Mouse (Mus musculus) lung, postnatal 0 days (tissue): Measurements from ENCODE around the gene Chchd6. TPM values are rescaled to one million over a fixed set of nuclear protein-coding genes. Genes with fewer than 3 reads are reported as not detected.
A peak's percentile ranks its signal among the peaks of the same experiment; 100 is the strongest.

ENCODE experiments used
- ATAC-seq: fragments of 200-750 bp; cut with Nextera tagmentation; 2 replicates; pipeline ENCODE4 v1.8.0; 2017; ENCODE audit warnings: moderate library complexity
- DNase-seq: peaks from one replicate; pipeline ENCODE4 v3.0.0-alpha.2; 2016; ENCODE audit warnings: low spot score
- H3K27ac ChIP-seq: fragments of 300-500 bp; sonication (generic); 2 replicates; pipeline ENCODE4 v1.5.1; 2014; ENCODE audit warnings: antibody characterized with exemption, mild to moderate bottlenecking, low read length, mixed read lengths
- H3K27me3 ChIP-seq: fragments of 300-500 bp; sonication (generic); replicated peaks from 2 replicates; pipeline ENCODE4 v1.6.1; 2014; ENCODE audit warnings: low read length, mixed read lengths; ENCODE audit not compliant: insufficient read depth
- H3K36me3 ChIP-seq: fragments of 300-500 bp; sonication (generic); 2 replicates; pipeline ENCODE4 v1.6.1; 2014; ENCODE audit warnings: low read length, mixed read lengths; ENCODE audit not compliant: insufficient read depth
- H3K4me1 ChIP-seq: fragments of 300-500 bp; sonication (generic); 2 replicates; pipeline ENCODE4 v1.6.1; 2014; ENCODE audit warnings: antibody characterized with exemption, low read depth, low read length, mixed read lengths; ENCODE audit not compliant: insufficient read depth
- H3K4me2 ChIP-seq: fragments of 300-500 bp; sonication (generic); replicated peaks from 2 replicates; pipeline ENCODE4 v1.6.1; 2014; ENCODE audit warnings: low read depth, mild to moderate bottlenecking, low read length, moderate library complexity, mixed read lengths
- H3K4me3 ChIP-seq: fragments of 300-500 bp; sonication (generic); 2 replicates; pipeline ENCODE4 v1.5.1; 2014; ENCODE audit warnings: low read depth, low read length
- H3K9ac ChIP-seq: fragments of 300-500 bp; sonication (generic); replicated peaks from 2 replicates; pipeline ENCODE4 v1.6.1; 2014; ENCODE audit warnings: low read depth, mild to moderate bottlenecking
- H3K9me3 ChIP-seq: fragments of 300-500 bp; sonication (generic); 2 replicates; pipeline ENCODE4 v1.6.1; 2016; ENCODE audit warnings: low read length, mixed read lengths
- CTCF ChIP-seq: IDR thresholded peaks from 2 replicates; pipeline ENCODE4 v1.5.1; 2016; ENCODE audit warnings: antibody characterized with exemption, mild to moderate bottlenecking
- EP300 ChIP-seq: IDR thresholded peaks from 2 replicates; pipeline ENCODE4 v1.6.1; 2016; ENCODE audit warnings: antibody characterized with exemption, mild to moderate bottlenecking, control low read depth
- WGBS: fragments of 180-500 bp; shearing (Covaris S2); extraction: QIAGEN DNeasy Blood & Tissue Kit; methylation state at CpG from one replicate; pipeline ENCODE4 v1.1.7; 2014; 5-methylcytosine and 5-hydroxymethylcytosine counted together
- polyA plus RNA-seq: library from polyadenylated mRNA; unstranded; fragments of >200 nt; fragmentation: Nextera tagmentation; extraction: Ambion mirVana; gene quantifications from 2 replicates; pipeline ENCODE4 v1.2.1, GENCODE M21; 2015

Chchd6 gene
- polyA plus RNA-seq, 1 experiment from 2014 or later, result 25.0 TPM

DNA sequence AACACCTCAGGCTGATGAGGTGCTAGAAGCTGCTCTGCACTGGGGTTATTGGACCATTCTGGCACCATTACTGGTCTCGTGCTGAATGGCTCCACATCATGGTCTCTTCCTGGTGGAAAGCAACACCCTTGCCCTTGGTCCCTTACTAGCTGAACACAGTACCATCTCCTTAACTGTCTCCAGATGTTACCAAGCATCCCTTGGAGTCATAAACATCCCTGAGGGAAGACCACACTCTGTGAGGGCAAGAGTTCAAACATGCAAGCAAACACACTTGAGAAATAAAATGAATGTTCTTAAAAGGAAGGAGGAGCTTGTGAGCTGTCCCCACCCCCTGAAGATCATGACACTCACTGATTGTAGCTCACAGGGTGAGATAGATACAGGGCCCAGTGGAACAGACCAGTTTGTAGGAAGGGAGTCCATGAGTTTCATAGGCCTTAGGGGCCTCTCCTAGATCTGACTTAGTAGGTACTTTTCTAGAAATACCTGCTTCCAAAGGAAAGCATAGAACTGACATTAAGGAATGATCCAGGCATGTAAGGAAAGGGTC lies 139.0 kb downstream of the Chchd6 start:
- H3K9ac ChIP-seq, result no peak overlapping the region
- no peak overlapping the region for H3K27ac ChIP-seq
- peaks cover 15% of the 10 kb centered on the region; the same call in 1 of the 2 replicates for H3K4me1 ChIP-seq
- H3K9me3 ChIP-seq, result no peaks in the 10 kb centered on the region
- DNase-seq (no peak), ATAC-seq (no peak)
- H3K36me3 ChIP-seq, result no peaks in the 10 kb centered on the region
- no peak overlapping the region for H3K4me3 ChIP-seq
- TF ChIP-seq CTCF (no peak), EP300 (no peak)
- H3K4me2 ChIP-seq, result no peak overlapping the region
- no peaks in the 10 kb centered on the region for H3K27me3 ChIP-seq
- 68% methylated on average over 1 of the region's 1 CpGs for WGBS

DNA sequence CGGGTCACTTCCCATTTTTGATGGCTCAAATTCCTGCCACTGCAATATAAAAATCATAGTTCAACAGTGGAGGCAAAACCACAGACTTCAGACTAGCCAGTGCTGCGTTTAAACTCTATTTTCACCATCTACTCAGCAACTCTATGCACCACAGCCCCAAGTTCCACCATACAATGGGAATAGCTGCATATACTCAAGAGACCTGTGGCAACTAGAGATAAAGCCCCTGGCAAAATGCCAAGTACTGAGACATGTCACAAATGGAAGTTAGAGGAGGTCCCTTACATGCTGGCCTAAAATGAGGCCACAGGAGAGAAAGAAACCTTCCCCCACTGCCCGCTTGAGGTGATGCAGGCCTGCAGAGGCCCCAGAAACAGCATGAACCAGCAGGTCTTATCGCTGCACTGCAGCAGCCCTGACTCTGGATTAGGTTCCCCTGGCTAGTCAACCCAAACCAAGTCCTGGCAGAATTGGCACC lies 139.9 kb downstream of the Chchd6 start:
- 64% methylated on average over 4 of the region's 4 CpGs for WGBS
- peaks cover 10% of the 10 kb centered on the region; the same call in 1 of the 2 replicates for H3K4me1 ChIP-seq
- peak; percentile 4; the same call in 1 of the 2 replicates for ATAC-seq
- no peak for DNase-seq
- H3K9me3 ChIP-seq, result no peaks in the 10 kb centered on the region
- no peak overlapping the region for H3K4me2 ChIP-seq
- H3K27ac ChIP-seq, result no peak overlapping the region
- TF ChIP-seq EP300 (no peak), CTCF (no peak)
- no peaks in the 10 kb centered on the region for H3K27me3 ChIP-seq
- no peaks in the 10 kb centered on the region for H3K36me3 ChIP-seq
- no peak overlapping the region for H3K4me3 ChIP-seq
- H3K9ac ChIP-seq, result no peak overlapping the region

DNA sequence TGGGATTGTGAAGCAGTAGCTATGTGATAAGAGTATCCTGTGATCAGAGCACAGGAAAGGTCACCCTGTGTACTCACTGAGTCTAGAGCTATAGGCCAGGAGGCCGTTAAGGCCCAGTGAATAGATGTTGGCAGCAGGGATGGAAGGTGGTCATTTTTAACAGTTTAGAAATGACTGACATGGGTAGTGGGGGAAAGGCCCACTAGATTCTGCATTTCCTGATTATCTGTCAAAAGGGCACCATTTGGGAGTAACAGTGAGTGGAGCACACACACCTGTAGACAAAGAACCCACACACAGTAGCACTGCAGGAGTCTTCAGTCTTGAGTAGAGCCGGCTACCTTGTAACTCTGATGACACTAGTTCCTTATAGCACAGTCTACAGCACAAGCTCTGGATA lies 141.0 kb downstream of the Chchd6 start:
- no peak for ATAC-seq
- H3K27ac ChIP-seq, result 0 out of 2 replicates have a peak overlapping the region, but pooled peaks have one; percentile 72
- WGBS, result 86% methylated on average over 2 of the region's 2 CpGs

DNA sequence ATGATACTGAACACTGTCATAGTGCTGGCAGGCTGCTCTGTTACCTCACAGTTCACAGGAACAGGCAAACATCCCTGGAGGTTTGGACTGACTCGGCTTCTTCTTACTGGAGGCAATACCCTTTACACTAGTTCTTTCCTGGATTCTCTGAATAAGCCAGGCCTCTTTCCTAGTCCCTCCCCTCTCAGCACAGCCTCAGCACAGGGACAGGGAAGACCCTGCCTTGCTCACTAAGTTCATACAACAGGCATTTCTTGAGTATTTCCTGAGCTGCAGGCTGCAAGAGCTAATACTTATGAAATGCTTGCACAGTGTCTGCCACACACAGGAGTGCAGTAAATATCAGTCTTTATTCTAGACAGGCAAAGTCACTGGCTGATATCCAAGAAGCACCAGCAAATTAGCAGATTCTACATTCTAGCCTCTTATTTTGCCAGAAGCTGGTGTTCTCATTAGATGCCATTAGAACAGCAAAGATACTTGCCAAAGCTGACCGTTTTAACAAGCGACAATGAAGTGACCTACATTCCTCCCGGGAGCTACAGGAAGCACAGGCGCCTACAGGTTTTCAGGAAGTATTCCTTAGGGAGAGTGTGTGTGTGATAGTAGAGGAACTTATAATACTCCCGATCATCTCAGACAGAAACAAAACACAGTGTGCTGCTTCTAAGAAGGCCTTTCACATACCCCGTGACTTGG lies 142.3 kb downstream of the Chchd6 start:
- ATAC-seq, result peak; percentile 49
- WGBS, result 14% methylated on average over 7 of the region's 7 CpGs
- no peak for TF ChIP-seq CTCF
- no peak for TF ChIP-seq EP300
- no peaks in the 10 kb centered on the region for H3K27me3 ChIP-seq
- H3K9me3 ChIP-seq, result no peaks in the 10 kb centered on the region
- peak overlapping the region; percentile 72 for H3K27ac ChIP-seq
- H3K4me1 ChIP-seq, result peaks cover 10% of the 10 kb centered on the region; the same call in 1 of the 2 replicates
- no peak overlapping the region for H3K4me3 ChIP-seq
- peak; percentile 23 for DNase-seq
- H3K9ac ChIP-seq, result no peak overlapping the region
- H3K4me2 ChIP-seq, result no peak overlapping the region
- no peaks in the 10 kb centered on the region for H3K36me3 ChIP-seq

More for the DNA sequence above, 141.0 kb downstream of the Chchd6 start:
- Histone ChIP-seq H3K4me1 (peaks cover 10% of the 10 kb centered on the region; the same call in 1 of the 2 replicates), H3K9me3 (no peaks in the 10 kb centered on the region), H3K4me3 (no peak overlapping the region), H3K36me3 (no peaks in the 10 kb centered on the region), H3K27me3 (no peaks in the 10 kb centered on the region), H3K4me2 (no peak overlapping the region), H3K9ac (no peak overlapping the region)
- no peak for DNase-seq
- TF ChIP-seq CTCF (no peak), EP300 (no peak)

DNA sequence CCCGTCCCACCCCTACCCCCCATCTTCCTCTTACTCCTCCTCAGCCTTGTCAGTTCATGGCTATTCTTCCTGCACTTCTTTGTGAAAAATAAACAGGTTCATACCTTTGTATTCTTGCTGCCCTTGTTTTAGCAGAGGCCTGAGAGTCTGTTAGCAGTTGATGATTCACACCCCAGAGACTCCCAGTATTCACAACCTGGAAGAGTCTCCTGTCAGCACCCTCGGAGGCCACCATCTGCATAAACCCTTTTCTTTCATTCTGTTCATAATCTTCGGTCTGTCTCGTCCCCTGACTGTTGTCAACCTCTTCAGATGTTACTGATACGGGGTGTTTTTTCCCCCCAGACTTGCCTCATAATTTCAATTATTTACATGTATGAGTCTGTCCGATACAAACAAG lies 143.1 kb downstream of the Chchd6 start:
- Histone ChIP-seq H3K27me3 (no peaks in the 10 kb centered on the region), H3K36me3 (no peaks in the 10 kb centered on the region), H3K9me3 (no peaks in the 10 kb centered on the region), H3K4me1 (peaks cover 10% of the 10 kb centered on the region; the same call in 1 of the 2 replicates), H3K27ac (no peak overlapping the region), H3K9ac (no peak overlapping the region), H3K4me3 (no peak overlapping the region), H3K4me2 (no peak overlapping the region)
- 76% methylated on average over 6 of the region's 6 CpGs for WGBS
- no peak for DNase-seq
- TF ChIP-seq CTCF, result no peak
- no peak for ATAC-seq

DNA sequence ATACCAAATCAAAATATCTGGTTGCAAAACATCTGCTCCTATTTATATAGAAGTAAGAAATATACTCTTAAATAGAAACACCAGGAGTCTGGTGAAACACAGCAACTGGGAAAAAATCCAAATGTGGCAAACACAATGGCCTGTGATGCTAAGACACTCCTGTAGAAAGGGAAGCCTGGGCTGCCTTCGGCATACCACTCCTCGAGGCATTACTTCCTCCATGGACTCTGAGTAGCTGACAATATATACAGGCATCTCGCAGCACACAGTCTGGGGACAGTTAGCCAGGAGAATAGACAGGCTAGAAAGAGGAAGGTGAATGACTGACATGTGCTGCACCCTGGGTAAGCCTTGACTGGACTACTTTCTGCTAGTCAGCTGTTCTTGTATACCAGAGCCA lies 146.7 kb downstream of the Chchd6 start:
- H3K9me3 ChIP-seq, result no peaks in the 10 kb centered on the region
- no peaks in the 10 kb centered on the region for H3K27me3 ChIP-seq
- H3K27ac ChIP-seq, result no peak overlapping the region
- H3K4me3 ChIP-seq, result no peak overlapping the region
- H3K9ac ChIP-seq, result no peak overlapping the region
- no peak overlapping the region for H3K4me2 ChIP-seq
- no peaks in the 10 kb centered on the region for H3K36me3 ChIP-seq
- TF ChIP-seq EP300 (no peak), CTCF (no peak)
- ATAC-seq, result no peak
- WGBS, result 48% methylated on average over 3 of the region's 3 CpGs
- no peak for DNase-seq
- peaks cover 6% of the 10 kb centered on the region; the same call in 1 of the 2 replicates for H3K4me1 ChIP-seq
